ENCODE assay signal across 47 mouse cellular contexts in genomic region chr8:117125854-117126253, GRCm38 (mm10). TPM values are rescaled to one million over a fixed set of nuclear protein-coding genes. Genes with fewer than 3 reads are reported as not detected.
"Had no signal": no experiment of that assay in that cellular context is flagged by ENCODE, and none has a peak within 500 bp of the region (broad histone marks: within the 10 kb centered on the region; RNA-seq: fewer than 3 reads in every experiment).

No protein-coding gene starts in this region.

- H3K36me3 ChIP-seq: heart, embryonic 12.5 days; heart, embryonic 13.5 days; heart, embryonic 15.5 days; hindbrain, embryonic 10.5 days; hindbrain, embryonic 12.5 days; hindbrain, embryonic 13.5 days; hindbrain, embryonic 15.5 days; intestine, embryonic 15.5 days; kidney, embryonic 15.5 days had no signal

- H3K9ac ChIP-seq: heart, embryonic 12.5 days; heart, embryonic 13.5 days; heart, embryonic 15.5 days; hindbrain, embryonic 12.5 days; hindbrain, embryonic 13.5 days; hindbrain, embryonic 14.5 days; hindbrain, embryonic 15.5 days; intestine, embryonic 15.5 days; kidney, embryonic 15.5 days had no signal

- ATAC-seq: hindbrain, embryonic 16.5 days; hindbrain, postnatal 0 days; inflammation-experienced regulatory T-cells, adult 6 months; intestine, embryonic 15.5 days; intestine, embryonic 16.5 days; intestine, postnatal 0 days had no signal

- H3K4me3 ChIP-seq: heart, embryonic 12.5 days; heart, embryonic 13.5 days; heart, embryonic 15.5 days; hindbrain, embryonic 10.5 days; hindbrain, embryonic 12.5 days; hindbrain, embryonic 13.5 days; hindbrain, embryonic 15.5 days; intestine, embryonic 15.5 days; kidney, embryonic 15.5 days; layer of hippocampus, adult 2 months; left cerebral cortex, adult 2 months had no signal

- H3K4me1 ChIP-seq: heart, embryonic 12.5 days; heart, embryonic 15.5 days; hindbrain, embryonic 10.5 days; hindbrain, embryonic 12.5 days; hindbrain, embryonic 13.5 days; hindbrain, embryonic 15.5 days; kidney, embryonic 15.5 days had no signal

- H3K9me3 ChIP-seq: heart, embryonic 12.5 days; heart, embryonic 13.5 days; heart, embryonic 15.5 days; hindbrain, embryonic 10.5 days; hindbrain, embryonic 12.5 days; hindbrain, embryonic 13.5 days; hindbrain, embryonic 15.5 days; intestine, embryonic 15.5 days; kidney, embryonic 15.5 days had no signal

- H3K27me3 ChIP-seq: heart, embryonic 12.5 days; heart, embryonic 13.5 days; heart, embryonic 15.5 days; hindbrain, embryonic 12.5 days; hindbrain, embryonic 13.5 days; hindbrain, embryonic 15.5 days; intestine, embryonic 15.5 days; kidney, embryonic 15.5 days had no signal

- H3K27ac ChIP-seq: heart, embryonic 13.5 days; heart, embryonic 15.5 days; hindbrain, embryonic 10.5 days; hindbrain, embryonic 12.5 days; hindbrain, embryonic 13.5 days; hindbrain, embryonic 14.5 days; hindbrain, embryonic 15.5 days; hindbrain, postnatal 0 days; intestine, embryonic 15.5 days; kidney, embryonic 15.5 days; kidney, postnatal 0 days; layer of hippocampus, adult 2 months; left cerebral cortex, adult 2 months had no signal

- H3K4me2 ChIP-seq: heart, embryonic 11.5 days; heart, embryonic 12.5 days; heart, embryonic 13.5 days; heart, embryonic 15.5 days; hindbrain, embryonic 12.5 days; hindbrain, embryonic 13.5 days; hindbrain, embryonic 14.5 days; hindbrain, embryonic 15.5 days; intestine, embryonic 15.5 days; kidney, embryonic 15.5 days had no signal

- DNase-seq: heart, postnatal 10 days; heart, postnatal 14 days; heart, postnatal 36 days; heart, postnatal 4 days; kidney, adult 11 months; kidney, adult 18-20 months; kidney, adult 2 months; kidney, adult 8-10 months; kidney, adult 9 months; kidney, postnatal 10 days; kidney, postnatal 14 days; kidney, postnatal 25 days; kidney, postnatal 36 days; kidney, postnatal 4 days; layer of hippocampus, adult 9-11 months; layer of hippocampus, postnatal 36 days had no signal

RNA-seq across cellular contexts. Expression of gene Bco1, which starts 30.2 kb away (rescaled TPM):
- total RNA-seq: heart, postnatal 14 days; heart, postnatal 25 days; heart, postnatal 36 days; heart, postnatal 4 days; layer of hippocampus, adult 18-20 months; layer of hippocampus, adult 2 months; layer of hippocampus, postnatal 14 days; layer of hippocampus, postnatal 25 days; left cerebral cortex, adult 18-20 months; left cerebral cortex, adult 2 months; left cerebral cortex, adult 8-10 months had no signal
- polyA plus RNA-seq: heart, embryonic 14.5 days; heart, embryonic 15.5 days; heart, embryonic 16.5 days; heart, postnatal 0 days; inflammation-experienced regulatory T-cells, adult 6 months had no signal

RNA-seq across cellular contexts. Expression of gene Pkd1l2, which starts 43.6 kb away (rescaled TPM):
- total RNA-seq: heart, postnatal 14 days; heart, postnatal 25 days; hematopoietic stem cell, adult 5-6 weeks had no signal
- polyA plus RNA-seq: heart, embryonic 13.5 days; heart, embryonic 16.5 days; hindbrain, embryonic 10.5 days; hindbrain, embryonic 12.5 days; intestine, embryonic 14.5 days; intestine, embryonic 15.5 days; kidney, embryonic 14.5 days; kidney, postnatal 0 days had no signal
